Mouse (Mus musculus) yolk sac, embryonic 10.5 days (tissue): ENCODE data around the gene Ttc30a1.

Experiments used
- DNase-seq: peaks from one replicate; pipeline ENCODE4 v3.0.0-alpha.2; 2017; ENCODE audit warnings: low spot score

The Ttc30a1 gene

GRCm38 (mm10) chr2:75981440-75982081 is at the start of gene Ttc30a1:
TSS of gene Ttc30a1 (minus strand) at chr2:75981967.
- DNase-seq, result peak; percentile 89

- no peak for DNase-seq
Measured at GRCm38 (mm10) chr2:76030080-76030479, 48.3 kb upstream of the Ttc30a1 start.

GRCm38 (mm10) chr2:76029081-76029901 is 47.5 kb upstream of the Ttc30a1 start:
- peak; percentile 19 for DNase-seq

- DNase-seq, result no peak
Measured at GRCm38 (mm10) chr2:76016890-76017289, 35.1 kb upstream of the Ttc30a1 start.

GRCm38 (mm10) chr2:76016136-76016535 is 34.4 kb upstream of the Ttc30a1 start:
- DNase-seq, result no peak

GRCm38 (mm10) chr2:76015460-76015859 is 33.7 kb upstream of the Ttc30a1 start:
- DNase-seq, result no peak

- no peak for DNase-seq
Measured at GRCm38 (mm10) chr2:76014659-76015058, 32.9 kb upstream of the Ttc30a1 start.

- no peak for DNase-seq
Measured at GRCm38 (mm10) chr2:76006194-76006593, 24.4 kb upstream of the Ttc30a1 start.

- DNase-seq, result no peak
Measured at GRCm38 (mm10) chr2:76002899-76003298, 21.1 kb upstream of the Ttc30a1 start.

- DNase-seq, result peak; percentile 63
Measured at GRCm38 (mm10) chr2:76001392-76001791, 19.6 kb upstream of the Ttc30a1 start.

- DNase-seq, result peak; percentile 80
Measured at GRCm38 (mm10) chr2:75999636-76000035, 17.9 kb upstream of the Ttc30a1 start.

GRCm38 (mm10) chr2:75998692-75999091 is 16.9 kb upstream of the Ttc30a1 start:
- DNase-seq, result peak; percentile 17

GRCm38 (mm10) chr2:75997726-75998125 is 16.0 kb upstream of the Ttc30a1 start:
- peak; percentile 87 for DNase-seq

- no peak for DNase-seq
Measured at GRCm38 (mm10) chr2:75994841-75995240, 13.1 kb upstream of the Ttc30a1 start.

GRCm38 (mm10) chr2:75991581-75992205 is 9.9 kb upstream of the Ttc30a1 start:
- no peak for DNase-seq

- DNase-seq, result peak; percentile 70
Measured at GRCm38 (mm10) chr2:75990885-75991539, 9.2 kb upstream of the Ttc30a1 start.

- no peak for DNase-seq
Measured at GRCm38 (mm10) chr2:75989694-75990093, 7.9 kb upstream of the Ttc30a1 start.

GRCm38 (mm10) chr2:75988779-75989363 is 7.1 kb upstream of the Ttc30a1 start:
- no peak for DNase-seq

GRCm38 (mm10) chr2:75988378-75988777 is 6.6 kb upstream of the Ttc30a1 start:
- no peak for DNase-seq

- no peak for DNase-seq
Measured at GRCm38 (mm10) chr2:75987739-75988138, 6.0 kb upstream of the Ttc30a1 start.

- DNase-seq, result peak; percentile 56
Measured at GRCm38 (mm10) chr2:75985124-75985523, 3.4 kb upstream of the Ttc30a1 start.

- no peak for DNase-seq
Measured at GRCm38 (mm10) chr2:75983847-75984246, 2.1 kb upstream of the Ttc30a1 start.
